Mouse (Mus musculus) bone marrow macrophage, adult 2 months (primary cell): ENCODE results near the gene Ttc26.

ENCODE experiments used
- CTCF ChIP-seq: IDR thresholded peaks from 2 replicates; pipeline ENCODE4 v1.5.1; 2012; ENCODE audit warnings: low read depth, mild to moderate bottlenecking, low read length, moderate library complexity
- POLR2A ChIP-seq: IDR thresholded peaks from 2 replicates; pipeline ENCODE4 v1.6.1; 2012; ENCODE audit warnings: mild to moderate bottlenecking, low read depth, low read length, borderline replicate concordance

- TF ChIP-seq POLR2A (no peak), CTCF (no peak)
These were observed 26.4 kb upstream of the Ttc26 start for GRCm38 (mm10) chr6:38354723-38355353.
